Mouse (Mus musculus) urinary bladder, postnatal 10 days (tissue): ENCODE measurements around the gene Cisd1.

Source experiments
- DNase-seq: peaks from one replicate; pipeline ENCODE4 v3.0.0; 2022; ENCODE audit warnings: low spot score

The Cisd1 gene

DNA sequence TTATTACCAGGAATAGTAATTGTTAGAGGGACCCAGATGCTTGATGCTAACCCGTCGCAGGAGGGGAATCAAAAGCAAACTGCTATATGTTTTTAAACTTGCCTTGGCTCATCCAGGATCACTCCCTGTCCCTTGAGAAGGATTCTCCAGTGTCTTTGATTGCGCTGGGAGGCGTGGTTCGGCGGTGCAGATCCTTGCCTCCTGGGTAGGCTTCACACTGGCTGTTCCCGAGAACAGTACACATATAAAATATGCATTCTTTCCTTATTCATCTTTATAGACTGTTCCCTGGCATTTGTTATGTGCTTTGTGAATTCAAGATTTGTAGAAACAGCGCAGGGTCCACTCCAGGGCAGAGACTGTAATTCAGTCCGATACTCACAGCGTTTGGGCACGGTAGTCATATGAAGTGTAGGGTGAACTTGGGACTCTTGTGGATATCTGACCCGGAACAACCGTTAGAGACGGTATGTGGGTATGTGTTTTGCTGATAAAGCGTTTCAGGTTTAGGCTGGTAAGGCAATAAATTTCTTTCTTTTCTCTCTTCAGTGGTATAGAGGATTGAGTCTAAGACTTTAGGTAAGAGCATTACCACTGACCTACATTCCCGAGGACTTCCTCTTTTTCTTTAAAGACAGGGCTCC, 4.0 kb upstream of the Cisd1 start:
- DNase-seq = no peak

DNA sequence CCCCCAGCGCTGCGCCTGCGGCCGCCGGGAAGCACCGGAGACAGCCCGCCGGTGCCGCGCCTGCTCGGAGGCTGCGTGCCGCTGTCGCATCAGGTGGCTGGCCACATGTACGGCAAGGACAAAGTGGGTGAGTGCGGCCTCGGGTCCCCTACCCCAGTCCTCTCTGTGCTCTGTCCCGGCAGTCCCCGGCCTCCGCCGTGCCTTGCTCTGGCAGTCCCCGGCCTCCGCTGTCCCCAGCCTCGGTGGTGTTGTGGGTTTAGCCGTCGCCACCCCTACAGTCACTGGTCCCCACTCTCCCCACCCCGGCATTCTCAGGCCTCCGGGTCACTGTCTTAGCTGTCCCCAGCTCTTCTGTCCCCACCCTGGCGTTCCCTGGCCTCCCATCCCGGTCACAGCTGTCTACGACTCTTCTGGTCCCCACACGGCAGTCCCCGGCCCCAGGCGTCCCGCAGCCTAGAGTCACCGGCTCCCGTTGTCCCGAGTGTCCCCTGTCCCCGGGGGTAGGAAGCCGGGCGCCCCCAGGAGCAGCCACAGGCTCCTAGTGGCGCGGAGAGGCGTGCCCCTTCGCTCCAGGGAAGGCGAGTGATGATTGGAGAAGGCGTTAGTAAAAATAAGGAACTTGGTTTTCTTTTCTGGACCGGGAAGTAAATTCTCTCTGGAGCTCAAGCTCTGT, 3.3 kb upstream of the Cisd1 start:
- DNase-seq = no peak

DNA sequence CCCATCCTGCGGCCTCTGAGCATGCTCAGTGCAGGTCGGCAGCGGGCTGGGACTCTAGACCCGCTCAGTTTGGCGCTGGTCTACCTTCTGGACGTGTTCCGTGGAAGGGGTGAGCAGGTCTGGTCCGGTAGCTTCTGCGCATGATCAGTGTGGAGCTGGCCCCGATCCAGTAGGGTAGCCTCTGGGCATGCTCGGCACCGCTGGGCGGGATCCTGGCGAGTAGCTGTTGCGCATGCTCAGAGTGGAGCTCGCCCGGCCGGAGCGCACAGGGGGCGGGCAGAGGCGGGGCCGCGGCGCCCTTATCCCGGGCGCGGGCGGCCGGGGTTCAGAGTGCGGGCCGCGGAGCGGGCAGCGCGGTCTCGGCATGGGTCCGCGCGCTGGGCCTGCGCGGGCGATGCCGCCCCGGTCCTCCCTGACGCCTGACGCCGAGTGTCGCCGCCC, 2.8 kb upstream of the Cisd1 start, which contains the start of gene Ipmk:
Gene Ipmk (plus strand): TSS at position 255 of the 441 bp plus-strand sequence.
- DNase-seq = peak; percentile 99

DNA sequence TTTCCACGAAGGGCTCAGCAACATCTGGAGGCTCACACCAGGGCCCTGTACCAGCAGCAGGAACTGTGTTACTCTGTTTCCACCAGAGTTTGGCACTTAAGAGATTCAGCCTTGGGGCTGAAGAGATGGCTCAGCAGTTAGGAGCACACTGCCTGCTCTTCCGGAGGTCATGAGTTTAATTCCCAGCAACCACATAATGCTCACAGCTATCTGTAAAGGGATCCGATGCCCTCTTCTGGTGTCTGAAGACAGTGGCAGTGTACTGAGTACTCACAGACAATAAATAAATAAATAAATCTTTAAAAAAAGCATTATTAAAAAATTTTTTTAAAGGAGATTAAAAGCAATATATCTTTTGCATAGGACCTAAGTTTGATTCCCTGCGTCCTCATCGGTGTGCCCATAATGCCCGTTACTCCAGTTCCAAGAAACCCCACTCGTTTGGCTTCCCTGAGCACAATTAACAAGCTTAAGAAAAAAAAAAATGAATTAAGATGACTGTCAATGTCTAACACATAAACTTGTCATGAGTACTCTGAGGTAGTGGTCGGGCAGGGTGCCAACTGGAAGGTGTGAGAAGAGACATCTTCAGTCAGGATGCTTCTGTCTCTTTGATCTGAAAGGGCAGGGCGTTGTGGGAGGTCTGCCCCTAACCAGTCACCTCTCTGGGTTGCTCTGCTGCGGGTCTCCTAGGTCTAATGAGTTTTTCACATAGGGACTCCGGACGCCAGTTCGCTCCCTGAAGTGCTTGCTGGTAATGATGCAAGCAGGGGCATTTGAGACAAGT, 2.2 kb upstream of the Cisd1 start:
- no peak for DNase-seq

DNA sequence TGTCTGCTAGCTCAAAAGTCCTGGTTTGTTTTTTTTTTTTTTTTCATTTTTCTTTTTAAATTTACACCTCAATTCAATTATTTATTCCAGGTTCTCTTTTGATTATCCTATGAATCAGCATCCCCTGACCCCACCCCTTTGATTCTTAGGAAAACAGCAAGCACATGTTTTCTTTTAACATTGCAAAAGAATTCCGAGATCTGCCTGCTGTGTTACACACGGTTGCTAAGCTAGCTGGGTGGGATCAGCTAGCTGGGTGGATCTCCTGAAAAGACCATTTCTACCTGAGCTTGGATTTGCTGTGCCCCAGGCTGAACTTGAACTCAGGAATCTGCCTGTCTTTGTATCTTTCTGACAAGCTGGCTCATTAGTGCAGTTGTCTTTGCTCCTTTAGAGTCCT, 1.4 kb upstream of the Cisd1 start:
- no peak for DNase-seq

DNA sequence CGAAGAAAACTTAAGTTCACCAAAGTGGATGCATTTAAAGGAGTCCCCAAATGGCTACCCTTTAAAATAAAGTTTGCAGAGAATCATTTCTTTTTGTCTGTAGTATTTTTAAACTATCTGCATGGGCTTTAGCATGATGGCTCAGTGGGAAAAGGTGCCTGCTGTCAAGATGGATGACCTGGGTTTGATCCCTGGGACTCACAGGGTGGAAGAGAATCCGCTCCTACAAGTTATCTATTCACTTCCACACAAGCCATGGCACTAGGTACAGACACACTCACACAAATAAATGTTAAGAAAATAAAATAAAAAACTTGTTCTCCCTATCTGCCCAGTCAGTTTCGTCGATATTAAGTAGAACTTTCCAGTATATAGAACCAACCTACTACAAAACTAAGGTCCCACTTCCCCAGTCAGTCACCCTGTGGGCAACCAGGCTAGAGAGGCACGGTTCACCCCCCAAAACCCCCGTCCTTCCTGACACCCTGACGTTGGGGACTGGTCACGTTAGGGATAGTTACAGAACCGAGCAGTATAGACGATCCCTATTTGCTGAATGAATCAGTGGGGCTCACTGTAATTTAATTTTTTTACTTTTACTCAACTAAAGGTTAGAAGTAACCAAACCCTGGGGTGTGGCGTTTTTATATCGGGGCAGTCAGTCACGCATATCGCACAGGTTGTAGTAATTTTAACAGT, 1.0 kb downstream of the Cisd1 start:
- DNase-seq = no peak

DNA sequence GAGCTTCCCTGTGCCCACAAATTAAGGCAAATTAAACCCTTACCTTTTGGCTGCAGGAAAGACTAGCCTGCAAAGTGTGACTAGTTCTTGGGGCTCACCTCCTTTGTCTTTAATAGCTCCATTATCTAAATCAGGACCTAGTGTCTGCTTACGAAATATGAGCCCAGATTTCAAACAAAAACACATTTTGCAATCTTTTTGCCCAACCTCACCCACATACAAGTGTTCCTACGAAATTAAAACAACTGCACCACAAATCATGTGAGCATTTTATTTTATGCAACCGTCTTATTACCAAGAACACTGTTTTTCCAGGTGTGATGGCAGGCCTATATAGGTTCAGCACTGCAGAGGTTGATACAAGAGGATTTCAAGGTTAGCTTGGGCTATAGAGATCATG, 1.6 kb downstream of the Cisd1 start:
- no peak for DNase-seq

DNA sequence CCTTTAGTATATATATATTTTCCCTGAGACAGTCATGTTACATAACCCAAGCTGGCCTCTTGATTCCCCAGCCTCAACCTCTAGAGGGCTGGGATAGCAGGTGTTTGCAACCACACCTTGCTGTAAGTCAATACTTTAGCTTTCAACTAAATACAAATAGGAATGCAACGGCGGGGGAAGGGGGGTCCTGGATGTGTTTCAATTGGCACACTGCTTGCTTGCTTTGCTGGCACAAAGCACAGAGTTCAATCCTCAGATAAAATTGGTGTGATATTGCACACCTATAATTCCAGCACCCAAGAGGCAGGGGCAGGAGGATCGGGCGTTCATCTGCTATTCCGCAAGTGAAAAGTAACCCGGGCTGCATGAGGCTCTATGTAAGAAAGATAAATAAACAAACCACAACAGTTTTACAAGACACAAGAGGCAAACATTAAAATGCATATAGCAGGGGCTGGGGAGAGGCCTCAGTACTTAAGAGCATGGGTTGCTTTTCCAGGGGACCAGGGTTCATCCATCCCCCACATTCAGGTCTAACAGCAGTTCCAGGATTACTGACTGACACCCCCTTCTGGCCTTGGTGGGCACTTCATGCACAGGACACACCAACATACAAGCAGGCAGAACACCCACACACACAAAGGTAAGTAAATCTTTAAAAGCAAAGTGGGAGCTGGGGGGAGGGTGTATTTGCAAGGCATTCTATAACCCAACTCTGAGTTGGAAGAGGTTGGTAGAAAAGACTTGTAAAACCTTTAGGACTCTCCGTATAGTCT, 2.5 kb downstream of the Cisd1 start:
- DNase-seq = no peak

DNA sequence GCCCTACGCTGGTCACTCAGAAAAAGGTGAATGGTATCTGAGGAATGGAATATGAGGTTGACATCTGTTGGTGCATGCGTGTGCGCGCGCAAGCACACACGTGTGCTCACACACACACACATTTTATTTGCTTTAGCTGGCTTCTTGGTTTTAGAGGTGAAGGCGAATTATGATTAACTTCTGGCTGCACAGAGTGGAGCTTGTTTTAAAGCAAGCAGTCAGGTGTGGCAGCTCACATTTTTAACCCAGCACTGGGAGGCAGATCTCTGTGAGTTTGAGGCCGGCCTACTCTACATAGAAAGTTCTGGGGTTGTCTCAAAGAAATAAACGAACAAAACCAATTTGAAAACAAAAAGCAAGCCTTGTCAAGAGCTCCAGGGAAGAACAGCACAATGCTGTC, 3.5 kb downstream of the Cisd1 start:
- no peak for DNase-seq

DNA sequence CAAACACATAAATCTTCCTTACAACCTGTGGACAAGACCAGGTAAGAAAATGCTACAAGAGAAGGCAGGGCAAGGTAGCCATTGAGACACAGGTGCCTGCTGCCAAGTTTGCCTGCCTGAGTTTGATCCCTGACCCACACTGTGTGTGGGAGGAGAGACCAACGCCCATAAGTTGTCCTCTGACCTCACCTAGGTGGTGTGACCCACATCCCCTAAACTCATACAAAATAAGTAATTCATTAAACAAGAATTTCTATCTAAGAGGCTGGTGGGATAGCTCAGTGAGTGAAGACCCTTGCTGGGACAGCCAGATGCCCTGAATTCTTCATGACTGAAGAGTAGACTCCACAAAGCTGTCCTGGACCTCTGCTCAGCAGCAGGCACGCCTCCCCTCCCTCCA, 4.6 kb downstream of the Cisd1 start:
- DNase-seq = no peak

DNA sequence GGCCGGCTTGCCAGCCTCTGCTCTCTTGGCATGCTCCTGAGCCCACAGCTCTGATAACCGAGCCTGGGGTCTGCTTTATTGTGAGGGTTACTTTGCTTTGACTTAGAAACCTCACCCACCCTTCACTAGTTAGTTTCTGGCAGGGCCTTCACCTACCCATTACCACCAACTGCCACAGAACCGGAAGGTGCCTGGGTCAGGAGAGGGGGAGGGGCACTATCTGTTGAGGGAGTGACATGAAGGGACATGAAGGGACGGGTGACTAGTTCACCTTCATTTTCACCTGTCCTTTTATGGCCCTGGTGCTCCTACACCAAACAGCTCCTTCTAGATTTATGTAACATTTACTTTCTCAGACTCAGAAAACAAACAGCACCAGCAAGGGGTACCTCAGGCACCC, 5.3 kb downstream of the Cisd1 start:
- no peak for DNase-seq

DNA sequence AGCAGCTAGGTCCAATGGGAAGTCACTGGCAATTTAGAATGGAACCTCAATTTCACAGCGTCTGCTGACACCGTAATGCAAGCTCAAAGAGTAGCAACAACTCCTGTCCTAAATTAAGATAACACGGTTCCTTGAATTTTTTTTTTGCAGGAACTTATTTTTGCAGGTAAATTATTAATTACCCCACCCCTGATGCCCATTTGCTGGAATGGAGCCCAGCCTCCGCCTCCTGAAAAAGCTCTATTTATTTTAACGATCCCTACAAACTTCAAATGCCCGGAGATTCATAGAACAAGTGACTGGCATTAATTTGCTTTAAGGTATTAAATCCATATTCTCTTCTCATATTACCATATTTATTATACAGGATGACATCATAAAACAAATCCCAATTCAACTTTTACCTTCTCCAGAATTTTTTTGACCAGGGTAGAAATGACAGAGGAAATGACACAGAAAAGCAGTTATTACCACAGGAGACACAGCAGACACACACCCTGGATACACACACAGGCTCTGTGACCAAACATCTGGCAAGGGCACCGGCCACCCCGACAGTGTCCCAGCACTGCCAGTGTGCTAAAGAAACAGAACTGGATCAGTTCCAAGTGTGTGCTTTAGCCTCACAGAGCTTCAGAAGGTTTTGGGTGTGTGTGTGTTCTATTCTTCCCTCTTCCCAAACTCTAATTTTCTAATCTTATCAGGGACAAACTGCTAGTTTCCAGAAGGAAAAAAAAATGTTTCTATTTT, 6.4 kb downstream of the Cisd1 start:
- no peak for DNase-seq

DNA sequence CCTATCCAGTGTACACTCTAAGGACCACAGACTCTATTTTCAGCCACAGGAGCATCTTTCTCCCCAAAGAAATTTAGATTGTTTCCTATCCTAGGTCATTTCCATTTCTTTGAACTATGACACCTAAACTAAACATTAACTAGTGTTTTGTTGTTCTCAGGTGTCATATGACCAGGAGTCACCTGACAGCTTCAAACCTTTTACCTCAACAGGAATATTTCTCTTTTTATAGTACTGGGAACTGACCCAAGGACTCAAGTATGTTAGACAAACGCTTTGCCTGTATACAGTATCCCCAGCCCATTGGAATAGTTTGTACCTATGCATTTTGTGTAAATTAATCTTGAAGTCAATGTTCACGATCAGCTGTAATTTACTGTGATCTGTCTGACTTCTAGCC, 7.0 kb downstream of the Cisd1 start:
- no peak for DNase-seq

DNA sequence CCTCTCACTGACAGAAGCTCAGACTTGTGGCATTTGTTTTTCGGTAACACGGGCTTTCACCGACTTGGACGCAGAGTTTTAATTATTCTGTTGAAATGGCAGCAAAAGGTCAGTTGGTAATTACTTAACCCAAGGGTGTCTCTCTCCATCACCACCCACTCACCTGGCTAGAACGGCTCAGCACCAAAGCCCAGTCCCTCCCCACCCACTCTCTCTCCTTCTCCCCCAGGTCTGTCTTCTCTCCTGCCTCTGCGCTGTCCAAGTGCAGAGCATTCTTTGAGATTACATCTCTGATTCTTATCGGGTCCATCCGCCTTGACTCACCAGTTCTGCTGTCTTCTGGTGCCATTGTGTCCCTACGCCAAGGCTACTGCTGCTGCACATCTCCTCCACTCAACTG, 11.9 kb downstream of the Cisd1 start:
- no peak for DNase-seq

DNA sequence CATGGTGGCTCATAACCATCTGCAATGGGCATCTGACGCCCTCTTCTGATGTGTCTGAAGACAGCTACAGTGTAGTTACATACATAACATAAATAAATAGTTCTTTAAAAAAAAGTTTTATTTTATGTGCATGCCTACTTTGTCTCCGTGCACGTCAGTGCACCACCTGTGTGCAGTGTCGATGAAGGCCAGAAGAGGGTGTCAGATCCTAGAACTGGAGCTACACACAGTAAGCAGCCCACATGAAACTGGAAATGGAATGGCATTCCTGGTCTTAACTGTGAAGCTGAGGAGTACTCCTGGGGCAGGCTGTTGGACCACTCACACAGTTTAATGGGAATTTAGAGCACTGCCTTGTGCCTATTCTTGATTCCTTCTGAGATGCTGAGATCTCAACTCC, 12.4 kb downstream of the Cisd1 start:
- no peak for DNase-seq

DNA sequence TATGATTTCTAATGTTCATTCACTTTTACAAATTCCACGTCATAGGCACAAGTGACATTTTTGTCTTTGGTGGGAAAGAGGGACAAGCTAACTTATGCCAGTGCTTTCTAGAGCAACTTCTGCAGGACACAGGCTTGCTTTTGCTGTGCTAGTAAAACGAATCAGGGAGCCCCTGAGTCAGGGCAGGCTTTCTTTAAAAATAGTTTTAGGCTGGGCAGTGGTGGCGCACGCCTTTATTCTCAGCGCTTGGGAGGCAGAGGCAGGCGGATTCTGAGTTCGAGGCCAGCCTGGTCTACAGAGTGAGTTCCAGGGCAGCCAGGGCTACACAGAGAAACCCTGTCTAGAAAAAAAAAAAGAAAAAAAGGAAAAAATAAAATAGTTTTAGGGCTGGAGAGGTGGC, 12.8 kb downstream of the Cisd1 start:
- DNase-seq = no peak

DNA sequence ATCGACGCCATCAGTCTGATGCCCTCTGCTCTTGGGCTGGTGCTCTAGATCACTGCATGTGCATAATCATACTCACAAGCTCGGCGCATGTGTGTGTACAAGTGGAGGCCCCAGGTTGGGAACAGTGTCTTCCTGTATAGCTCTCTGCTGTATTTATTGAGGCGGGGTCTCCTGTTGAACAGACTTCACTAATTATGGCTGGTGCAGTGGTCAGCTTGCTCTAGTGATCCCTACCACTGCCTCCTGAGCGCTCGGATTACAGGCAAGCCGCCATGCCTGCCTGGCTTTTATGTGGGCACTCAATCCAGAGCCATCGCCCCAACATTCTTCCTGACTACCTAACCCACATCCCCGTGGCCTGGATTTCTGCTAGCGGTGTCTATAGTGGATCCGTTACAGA, 14.7 kb downstream of the Cisd1 start:
- DNase-seq = no peak

DNA sequence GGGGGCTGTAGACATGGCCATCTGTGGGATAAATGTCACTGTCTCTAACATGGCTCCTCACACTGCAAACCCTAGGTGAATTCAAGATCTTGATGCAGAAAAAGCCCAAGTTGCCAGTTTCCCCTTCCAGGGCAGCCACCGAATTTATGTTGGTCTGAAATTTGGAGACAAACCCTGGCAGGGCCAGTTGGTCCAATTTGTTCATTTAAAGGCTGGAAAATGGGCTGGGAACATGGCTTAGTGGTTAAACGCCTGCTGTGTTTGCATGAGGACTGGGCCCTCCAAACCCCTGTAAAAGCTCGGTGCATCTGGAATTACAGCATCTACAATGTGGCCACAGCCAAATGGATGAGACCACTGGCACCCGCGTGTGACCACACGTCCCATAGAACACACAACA, 15.5 kb downstream of the Cisd1 start:
- no peak for DNase-seq

DNA sequence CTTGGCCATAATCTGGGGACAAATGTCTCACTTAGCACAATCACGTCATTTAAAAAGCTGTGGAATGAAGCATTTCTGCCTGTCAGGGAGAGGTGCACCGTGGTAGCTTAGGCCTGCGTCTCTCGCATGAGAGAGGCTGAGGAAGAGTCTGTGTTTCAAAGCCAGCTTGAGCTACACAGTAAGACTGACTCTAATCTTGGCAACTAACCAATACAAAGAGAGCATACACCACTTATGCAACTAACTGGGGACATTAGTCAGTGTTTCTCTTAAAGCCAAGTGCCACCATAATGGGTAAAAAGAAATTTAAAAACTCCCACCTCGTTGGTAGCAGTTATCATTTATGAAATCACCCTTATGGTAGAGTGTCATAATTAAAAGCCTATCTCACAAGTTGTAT, 15.9 kb downstream of the Cisd1 start:
- no peak for DNase-seq

DNA sequence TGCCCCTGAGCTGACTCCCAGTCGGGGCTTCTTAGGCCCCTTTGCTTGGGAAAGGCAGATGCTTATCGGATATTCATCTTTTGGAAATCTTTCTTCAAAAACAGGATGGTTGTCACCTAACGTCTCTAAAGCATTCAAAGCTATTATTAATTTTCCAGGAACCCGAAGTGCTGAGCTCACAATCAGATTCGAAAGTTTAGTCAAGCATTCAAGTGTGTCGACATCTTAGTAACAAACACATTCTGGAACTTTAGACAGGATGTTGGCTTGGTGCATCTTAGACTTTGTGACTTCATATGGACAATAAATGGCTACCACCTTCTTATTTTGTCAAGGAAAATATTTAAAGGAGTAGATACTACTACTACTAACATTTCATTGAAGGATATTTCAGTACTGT, 16.4 kb downstream of the Cisd1 start:
- no peak for DNase-seq

DNA sequence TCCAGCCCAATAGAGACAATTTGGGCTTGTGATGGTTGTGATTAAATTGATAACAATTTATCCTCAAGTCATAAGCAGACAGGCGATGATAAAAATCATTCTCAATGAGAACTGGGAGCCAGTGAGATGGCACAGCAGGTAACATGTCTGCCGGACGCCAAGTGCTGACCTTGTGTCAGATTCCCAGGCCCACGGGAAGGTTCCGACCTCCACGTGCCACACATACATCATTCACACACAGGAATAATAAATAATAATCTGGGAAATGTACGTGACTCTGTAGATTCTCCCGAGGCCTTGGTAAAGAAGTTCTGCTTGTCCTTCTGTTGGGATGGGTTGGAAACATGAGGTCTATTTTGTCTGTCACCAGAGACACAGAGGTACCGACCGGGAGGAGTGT, 17.4 kb downstream of the Cisd1 start:
- no peak for DNase-seq
